ENCODE assay signal across 8 mouse cellular contexts in the genomic region with DNA sequence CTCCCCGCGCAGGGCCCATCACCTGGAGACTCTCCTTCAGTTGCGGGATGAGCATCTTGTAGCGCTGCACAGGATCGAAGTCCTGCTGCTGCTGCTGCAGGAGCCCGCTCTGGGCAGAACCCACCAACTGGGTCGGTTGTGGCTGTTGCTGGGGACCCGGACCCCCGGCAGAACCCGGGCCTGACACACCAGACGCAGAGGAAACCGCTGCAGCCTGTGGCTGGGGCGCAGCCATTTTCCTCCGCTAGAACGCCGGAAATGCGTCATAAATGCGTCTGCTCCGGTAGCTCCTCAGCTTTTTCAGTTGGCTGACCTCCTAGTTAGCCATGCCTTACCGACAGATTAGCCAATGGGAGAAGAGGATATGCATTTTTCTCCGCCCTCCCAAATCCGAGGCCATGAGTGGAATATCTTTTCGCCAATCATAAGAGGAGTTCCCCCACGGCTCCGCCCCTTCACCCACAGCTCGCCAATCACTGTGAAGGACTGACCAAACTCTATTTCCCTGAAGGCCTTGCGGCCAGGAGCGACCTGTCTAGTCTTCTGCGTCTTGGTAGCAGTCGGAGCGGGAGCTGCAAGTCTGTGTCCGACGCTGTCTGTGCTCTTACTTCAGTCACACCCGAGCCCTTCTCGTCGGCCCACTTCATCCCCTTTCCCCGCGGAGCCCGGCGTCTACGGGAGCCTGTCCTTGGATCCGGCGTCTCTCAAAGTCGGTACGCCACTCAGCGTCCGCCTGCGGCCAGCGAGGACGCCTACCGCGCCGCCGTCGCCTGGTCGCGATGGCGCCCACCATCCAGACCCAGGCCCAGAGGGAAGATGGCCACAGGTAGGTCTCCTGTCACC. TPM values are rescaled to one million over a fixed set of nuclear protein-coding genes. Genes with fewer than 3 reads are reported as not detected.
DNase-seq lines count a peak whose midpoint lies in the region; ATAC-seq and TF ChIP-seq lines count a peak whose summit lies in the region.

A gene (minus strand): TSS at position 280 of the 843 bp plus-strand sequence.
A gene (plus strand): TSS at position 523 of the 843 bp plus-strand sequence.

- DNase-seq in c-Kit-positive CD71-positive TER-119-positive erythroid progenitor cells, embryonic 14.5 days (ENCODE audit: low spot score), result peak; percentile 99
- peak; percentile 99 for DNase-seq in heart, postnatal 0 days (ENCODE audit: low spot score)
- peak; percentile 94 to 97 for DNase-seq in kidney, postnatal 4 days

- under 1% methylated on average over 58 of the region's 58 CpGs for WGBS in forebrain, embryonic 12.5 days
- WGBS in heart, postnatal 0 days, result under 1% methylated on average over 58 of the region's 58 CpGs
- whole genome bisulfite sequencing in liver, embryonic 16.5 days (ENCODE audit: insufficient replicate concordance), result under 1% methylated on average over 58 of the region's 58 CpGs
- WGBS in neural tube, embryonic 13.5 days, result under 1% methylated on average over 58 of the region's 58 CpGs

- ATAC-seq in forebrain, embryonic 12.5 days (ENCODE audit: low FRiP score), result peak; percentile 98
- ATAC-seq in heart, postnatal 0 days (ENCODE audit: insufficient read depth, low read depth), result peak; percentile 97
- peak; percentile 97 for ATAC-seq in liver, embryonic 16.5 days (ENCODE audit: low read depth)
- peak; percentile 99 for ATAC-seq in neural tube, embryonic 13.5 days (ENCODE audit: low read depth)

- H3K4me2 ChIP-seq in forebrain, embryonic 12.5 days, result peak within 1 kb of the TSS; percentile 99
- peak within 1 kb of the TSS; percentile 91 for H3K4me2 ChIP-seq in heart, postnatal 0 days (ENCODE audit: low read depth, low read length)
- H3K4me2 ChIP-seq in liver, embryonic 16.5 days (ENCODE audit: low read depth, low read length), result peak within 1 kb of the TSS; percentile 94
- peak within 1 kb of the TSS; percentile 96 for H3K4me2 ChIP-seq in neural tube, embryonic 13.5 days

- peak within 1 kb of the TSS; percentile 86 for H3K9ac ChIP-seq in forebrain, embryonic 12.5 days
- peak within 1 kb of the TSS; percentile 87 for H3K9ac ChIP-seq in heart, postnatal 0 days (replicated peaks; ENCODE audit: low read depth, low read length)
- H3K9ac ChIP-seq in liver, embryonic 16.5 days (ENCODE audit: low read depth, low read length), result peak within 1 kb of the TSS; percentile 81
- peak within 1 kb of the TSS; percentile 91 for H3K9ac ChIP-seq in neural tube, embryonic 13.5 days

- peak; percentile 99 for TF ChIP-seq POLR2A in testis, adult 2 months (IDR thresholded peaks at IDR 0.05; ENCODE audit: control insufficient read depth, low read depth, low read length)

- no peak for TF ChIP-seq EP300 in heart, postnatal 0 days (IDR thresholded peaks at IDR 0.05; ENCODE audit: low read depth)

- H3K27me3 ChIP-seq in E14TG2a.4 (ENCODE audit: insufficient read depth, low read length), result no peaks in the 10 kb centered on the region
- no peaks in the 10 kb centered on the region for H3K27me3 ChIP-seq in forebrain, embryonic 12.5 days
- no peaks in the 10 kb centered on the region for H3K27me3 ChIP-seq in heart, postnatal 0 days (ENCODE audit: control insufficient read depth, insufficient read depth, low read length)
- no peaks in the 10 kb centered on the region for H3K27me3 ChIP-seq in liver, embryonic 16.5 days (ENCODE audit: control insufficient read depth, insufficient read depth, low read depth, low read length)
- H3K27me3 ChIP-seq in neural tube, embryonic 13.5 days, result no peaks in the 10 kb centered on the region
- H3K27me3 ChIP-seq in testis, adult 2 months (ENCODE audit: control insufficient read depth, insufficient read depth, low read length), result no peaks in the 10 kb centered on the region

- H3K4me3 ChIP-seq in E14TG2a.4 (replicated peaks; ENCODE audit: low read length), result peak within 1 kb of the TSS; percentile 99
- H3K4me3 ChIP-seq in forebrain, embryonic 12.5 days (replicated peaks), result peak within 1 kb of the TSS; percentile 90
- peak within 1 kb of the TSS; percentile 80 for H3K4me3 ChIP-seq in heart, postnatal 0 days (ENCODE audit: low read depth, low read length)
- H3K4me3 ChIP-seq in liver, embryonic 16.5 days (ENCODE audit: low read depth, low read length), result peak within 1 kb of the TSS; percentile 82
- H3K4me3 ChIP-seq in neural tube, embryonic 13.5 days, result peak within 1 kb of the TSS; percentile 85
- peak within 1 kb of the TSS; percentile 95 for H3K4me3 ChIP-seq in testis, adult 2 months (ENCODE audit: control insufficient read depth, low read depth, low read length)

- H3K4me1 ChIP-seq in E14TG2a.4 (replicated peaks; ENCODE audit: low read depth, low read length), result peaks cover 45% of the 10 kb centered on the region
- peaks cover 22% of the 10 kb centered on the region for H3K4me1 ChIP-seq in forebrain, embryonic 12.5 days
- H3K4me1 ChIP-seq in heart, postnatal 0 days (ENCODE audit: control insufficient read depth, insufficient read depth), result peaks cover 12% of the 10 kb centered on the region
- H3K4me1 ChIP-seq in liver, embryonic 16.5 days (ENCODE audit: control insufficient read depth, low read depth, low read length), result peaks cover 14% of the 10 kb centered on the region
- peaks cover 26% of the 10 kb centered on the region for H3K4me1 ChIP-seq in neural tube, embryonic 13.5 days (replicated peaks)
- H3K4me1 ChIP-seq in testis, adult 2 months (ENCODE audit: control insufficient read depth, insufficient read depth, low read length), result peaks cover 6% of the 10 kb centered on the region

- H3K36me3 ChIP-seq in E14TG2a.4 (ENCODE audit: insufficient read depth, low read length), result peaks cover 69% of the 10 kb centered on the region
- H3K36me3 ChIP-seq in forebrain, embryonic 12.5 days (replicated peaks), result peaks cover 60% of the 10 kb centered on the region
- H3K36me3 ChIP-seq in heart, postnatal 0 days (replicated peaks; ENCODE audit: control insufficient read depth, insufficient read depth, low read length), result peaks cover 52% of the 10 kb centered on the region
- H3K36me3 ChIP-seq in liver, embryonic 16.5 days (ENCODE audit: control insufficient read depth, insufficient read depth), result peaks cover 32% of the 10 kb centered on the region
- H3K36me3 ChIP-seq in neural tube, embryonic 13.5 days, result peaks cover 63% of the 10 kb centered on the region
- no peaks in the 10 kb centered on the region for H3K36me3 ChIP-seq in testis, adult 2 months (ENCODE audit: control insufficient read depth, insufficient read depth, low read length)

- H3K27ac ChIP-seq in forebrain, embryonic 12.5 days, result peak within 1 kb of the TSS; percentile 76
- peak within 1 kb of the TSS; percentile 79 for H3K27ac ChIP-seq in heart, postnatal 0 days (ENCODE audit: low read depth)
- H3K27ac ChIP-seq in liver, embryonic 16.5 days (ENCODE audit: low read length), result peak within 1 kb of the TSS; percentile 71
- H3K27ac ChIP-seq in neural tube, embryonic 13.5 days (replicated peaks), result peak within 1 kb of the TSS; percentile 79
- peak within 1 kb of the TSS; percentile 79 for H3K27ac ChIP-seq in testis, adult 2 months (ENCODE audit: control insufficient read depth, insufficient read depth, low read depth, low read length)

- no peaks in the 10 kb centered on the region for H3K9me3 ChIP-seq in E14TG2a.4 (ENCODE audit: low read length)
- H3K9me3 ChIP-seq in forebrain, embryonic 12.5 days, result no peaks in the 10 kb centered on the region
- H3K9me3 ChIP-seq in heart, postnatal 0 days (replicated peaks; ENCODE audit: control insufficient read depth, low read length), result no peaks in the 10 kb centered on the region
- no peaks in the 10 kb centered on the region for H3K9me3 ChIP-seq in liver, embryonic 16.5 days (replicated peaks; ENCODE audit: control insufficient read depth, low read length)
- no peaks in the 10 kb centered on the region for H3K9me3 ChIP-seq in neural tube, embryonic 13.5 days

- TF ChIP-seq CTCF in E14TG2a.4 (conservative IDR thresholded peaks at IDR 0.05; ENCODE audit: low read length), result no peak
- TF ChIP-seq CTCF in heart, postnatal 0 days (IDR thresholded peaks at IDR 0.05; ENCODE audit: low read depth), result no peak
- TF ChIP-seq CTCF in testis, adult 2 months (IDR thresholded peaks at IDR 0.05; ENCODE audit: control insufficient read depth, insufficient read depth, insufficient replicate concordance, low read depth, low read length), result peak; percentile 16; the same call in 1 of the 2 replicates

RNA-seq across cellular contexts. Expression of the first gene that starts in this region (rescaled TPM):
- polyA plus RNA-seq in forebrain, embryonic 12.5 days (2016; fragmentation: Nextera tagmentation; extraction: Ambion mirVana), result 43.1 and 43.6 TPM in 2 replicates
- total RNA-seq in heart, postnatal 0 days (2014; rRNA removed; ENCODE audit: low replicate concordance), result 42.1 and 51.4 TPM in 2 replicates
- 44.1 and 45.8 TPM in 2 replicates for polyA plus RNA-seq in heart, postnatal 0 days (2015; fragmentation: Nextera tagmentation; extraction: Ambion mirVana)
- polyA plus RNA-seq in liver, embryonic 16.5 days (2015; fragmentation: Nextera tagmentation; extraction: Ambion mirVana), result 20.5 and 21.6 TPM in 2 replicates
- 35.7 and 45.4 TPM in 2 replicates for polyA plus RNA-seq in neural tube, embryonic 13.5 days (2015; fragmentation: Nextera tagmentation; extraction: Ambion mirVana)
- 129 and 135 TPM in 2 replicates for polyA plus RNA-seq in testis, adult 2 months (2012; rRNA removed)

RNA-seq across cellular contexts. Expression of the second gene that starts in this region (rescaled TPM):
- polyA plus RNA-seq in forebrain, embryonic 12.5 days (2016; fragmentation: Nextera tagmentation; extraction: Ambion mirVana), result 84.6 and 86.2 TPM in 2 replicates
- 29.8 and 66.1 TPM in 2 replicates for total RNA-seq in heart, postnatal 0 days (2014; rRNA removed; ENCODE audit: low replicate concordance)
- 54.2 and 56.5 TPM in 2 replicates for polyA plus RNA-seq in heart, postnatal 0 days (2015; fragmentation: Nextera tagmentation; extraction: Ambion mirVana)
- polyA plus RNA-seq in liver, embryonic 16.5 days (2015; fragmentation: Nextera tagmentation; extraction: Ambion mirVana), result 24.7 and 25.8 TPM in 2 replicates
- polyA plus RNA-seq in neural tube, embryonic 13.5 days (2015; fragmentation: Nextera tagmentation; extraction: Ambion mirVana), result 99.8 and 103 TPM in 2 replicates
- 84.1 and 97.0 TPM in 2 replicates for polyA plus RNA-seq in testis, adult 2 months (2012; rRNA removed)

Comparison
In these comparisons a context has a peak if more than half of its experiments do, and no peak if none do; other contexts are left out.
1. Peak in every context shown above with its lines: DNase-seq, ATAC-seq, H3K4me3 ChIP-seq and H3K27ac ChIP-seq.